Mouse (Mus musculus) lung, embryonic 16.5 days (tissue): ENCODE results near the gene Padi6. TPM values are rescaled to one million over a fixed set of nuclear protein-coding genes. Genes with fewer than 3 reads are reported as not detected.

Source experiments
- ATAC-seq: fragments of 200-750 bp; cut with Nextera tagmentation; 2 replicates; pipeline ENCODE4 v1.8.0; 2017; ENCODE audit warnings: low read depth, mild to moderate bottlenecking, moderate library complexity
- H3K27ac ChIP-seq: fragments of 300-500 bp; sonication (generic); 2 replicates; pipeline ENCODE4 v1.5.1; 2014; ENCODE audit warnings: mild to moderate bottlenecking, control low read depth, low read length
- H3K27me3 ChIP-seq: fragments of 300-500 bp; sonication (generic); 2 replicates; pipeline ENCODE4 v1.6.1; 2014; ENCODE audit warnings: low read depth, low read length, mixed read lengths; ENCODE audit not compliant: control insufficient read depth, insufficient read depth
- H3K36me3 ChIP-seq: fragments of 300-500 bp; sonication (generic); 2 replicates; pipeline ENCODE4 v1.6.1; 2014; ENCODE audit warnings: low read length; ENCODE audit not compliant: control insufficient read depth, insufficient read depth
- H3K4me1 ChIP-seq: fragments of 300-500 bp; sonication (generic); replicated peaks from 2 replicates; pipeline ENCODE4 v1.6.1; 2014; ENCODE audit warnings: low read length, mixed read lengths; ENCODE audit not compliant: control insufficient read depth, insufficient read depth
- H3K4me2 ChIP-seq: fragments of 300-500 bp; sonication (generic); 2 replicates; pipeline ENCODE4 v1.6.1; 2014; ENCODE audit warnings: low read depth, low read length, control low read depth
- H3K4me3 ChIP-seq: fragments of 300-500 bp; sonication (generic); 2 replicates; pipeline ENCODE4 v1.5.1; 2014; ENCODE audit warnings: mild to moderate bottlenecking, low read length, control low read depth
- H3K9ac ChIP-seq: fragments of 300-500 bp; sonication (generic); 2 replicates; pipeline ENCODE4 v1.6.1; 2014; ENCODE audit warnings: low read length, control low read depth
- H3K9me3 ChIP-seq: fragments of 300-500 bp; sonication (generic); 2 replicates; pipeline ENCODE4 v1.6.1; 2016; ENCODE audit warnings: low read length; ENCODE audit not compliant: control insufficient read depth
- WGBS: fragments of 180-500 bp; shearing (Covaris S2); extraction: QIAGEN DNeasy Blood & Tissue Kit; methylation state at CpG from one replicate; pipeline ENCODE4 v1.1.7; 2014; 5-methylcytosine and 5-hydroxymethylcytosine counted together
- polyA plus RNA-seq: library from polyadenylated mRNA; unstranded; fragments of >200 nt; fragmentation: Nextera tagmentation; extraction: Ambion mirVana; gene quantifications from 2 replicates; pipeline ENCODE4 v1.2.1, GENCODE M21; 2015

The Padi6 gene
- polyA plus RNA-seq, 1 experiment from 2014 or later, result not detected

DNA sequence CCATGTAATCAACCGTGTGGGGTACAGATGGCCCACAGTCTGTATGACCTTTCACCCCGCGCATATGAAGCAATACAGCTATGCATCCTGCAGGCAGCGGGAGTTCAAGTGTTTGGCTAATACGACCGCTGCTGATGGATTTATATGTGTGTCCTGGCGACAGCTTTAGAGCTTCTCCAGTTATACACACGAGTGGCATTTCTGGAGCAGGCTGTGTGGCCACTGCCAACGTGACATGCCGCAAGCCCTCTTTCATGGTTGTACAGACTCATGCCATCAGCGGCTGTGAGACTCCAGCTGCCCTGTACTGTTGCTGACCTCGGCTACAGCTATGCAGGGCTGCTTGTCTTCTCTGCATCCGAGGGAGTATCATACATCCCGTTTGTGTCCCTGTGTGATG, 38.1 kb upstream of the Padi6 start:
- peak; percentile 10; the same call in 1 of the 2 replicates for ATAC-seq
- Histone ChIP-seq H3K4me2 (no peak overlapping the region), H3K9ac (no peak overlapping the region), H3K27me3 (no peaks in the 10 kb centered on the region), H3K27ac (no peak overlapping the region), H3K4me3 (no peak overlapping the region), H3K4me1 (peaks cover 10% of the 10 kb centered on the region; the same call in 1 of the 2 replicates), H3K36me3 (no peaks in the 10 kb centered on the region), H3K9me3 (no peaks in the 10 kb centered on the region; the same call in 1 of the 2 replicates)
- WGBS, result 53% methylated on average over 14 of the region's 14 CpGs

DNA sequence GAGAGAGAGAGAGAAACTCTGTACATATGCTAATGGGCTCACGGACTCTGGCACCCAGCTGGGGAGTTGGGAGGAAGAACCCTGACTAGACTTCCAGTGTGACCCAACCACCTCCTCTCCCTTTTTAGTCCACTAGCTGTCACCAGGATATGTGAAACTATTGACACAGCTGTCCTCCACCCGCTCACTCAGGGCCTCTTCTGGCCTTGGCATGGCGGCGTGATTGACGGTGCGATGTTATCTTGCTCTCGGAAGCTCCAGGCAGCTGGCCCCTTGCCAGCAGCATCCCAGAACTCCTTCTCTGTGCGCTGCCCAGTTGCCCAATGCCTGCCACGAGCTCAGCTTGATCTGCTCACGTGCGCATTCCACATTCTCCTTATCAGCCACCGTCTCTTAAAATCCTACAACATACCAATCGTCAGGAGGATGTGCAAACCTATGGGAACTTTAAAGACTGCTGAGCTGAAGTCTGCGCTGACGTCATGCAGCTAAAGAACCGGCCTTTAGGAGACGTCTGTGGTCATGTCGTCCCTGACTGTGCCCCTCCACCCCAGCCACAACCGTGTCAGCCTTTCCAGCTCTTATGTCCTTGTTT, 37.5 kb upstream of the Padi6 start:
- 0 out of 2 replicates have a peak overlapping the region, but pooled peaks have one; percentile 2 for H3K4me2 ChIP-seq
- peak; percentile 67 for ATAC-seq
- peaks cover 10% of the 10 kb centered on the region; the same call in 1 of the 2 replicates for H3K4me1 ChIP-seq
- WGBS, result 10% methylated on average over 19 of the region's 19 CpGs
- no peaks in the 10 kb centered on the region for H3K27me3 ChIP-seq
- no peak overlapping the region for H3K4me3 ChIP-seq
- H3K9me3 ChIP-seq, result no peaks in the 10 kb centered on the region; the same call in 1 of the 2 replicates
- H3K36me3 ChIP-seq, result no peaks in the 10 kb centered on the region
- no peak overlapping the region for H3K27ac ChIP-seq
- no peak overlapping the region for H3K9ac ChIP-seq

DNA sequence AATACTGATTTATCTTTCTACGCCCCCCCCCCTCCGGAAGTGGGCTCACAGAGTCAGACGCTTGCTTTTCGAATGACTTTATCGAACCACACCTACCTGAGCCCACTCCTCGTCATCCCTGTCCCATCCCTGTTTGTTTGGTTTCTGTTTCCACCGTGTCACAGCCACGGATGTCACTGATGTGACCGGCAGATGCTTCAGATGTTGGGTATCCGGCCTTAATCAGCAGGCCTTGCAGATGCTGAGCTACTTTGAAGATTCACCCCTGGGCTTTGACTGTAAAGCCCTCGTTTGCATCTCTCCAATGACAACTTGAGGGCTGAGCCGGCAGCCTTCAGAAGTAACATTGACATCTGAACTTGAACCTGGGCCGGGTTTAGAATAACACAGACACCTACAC, 34.2 kb upstream of the Padi6 start:
- Histone ChIP-seq H3K27me3 (no peaks in the 10 kb centered on the region), H3K36me3 (no peaks in the 10 kb centered on the region), H3K4me1 (peaks cover 10% of the 10 kb centered on the region; the same call in 1 of the 2 replicates), H3K27ac (no peak overlapping the region), H3K4me2 (no peak overlapping the region), H3K9ac (no peak overlapping the region), H3K9me3 (no peaks in the 10 kb centered on the region), H3K4me3 (no peak overlapping the region)
- ATAC-seq, result no peak
- WGBS, result 62% methylated on average over 13 of the region's 13 CpGs

DNA sequence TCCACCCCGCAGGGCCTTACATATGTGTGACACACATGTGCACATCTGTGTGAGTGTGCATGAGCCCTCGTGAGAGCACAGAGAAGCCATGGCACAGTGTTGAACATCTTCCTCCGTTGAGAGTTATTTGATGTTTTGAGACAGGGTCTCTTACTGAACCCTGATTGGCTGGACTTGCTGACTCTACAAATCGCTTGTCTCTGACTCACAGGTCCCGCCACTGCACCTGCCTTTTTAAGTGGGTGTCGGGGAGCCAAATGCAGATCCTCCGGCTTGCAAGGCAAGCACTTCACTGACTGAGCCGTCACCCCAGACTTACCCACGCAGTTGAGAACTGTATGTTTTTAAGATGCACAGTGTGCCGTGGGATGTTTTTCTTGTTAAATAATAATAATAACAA, 33.4 kb upstream of the Padi6 start:
- H3K36me3 ChIP-seq, result no peaks in the 10 kb centered on the region
- H3K27me3 ChIP-seq, result no peaks in the 10 kb centered on the region
- 65% methylated on average over 10 of the region's 10 CpGs for WGBS
- ATAC-seq, result no peak
- H3K27ac ChIP-seq, result no peak overlapping the region
- no peak overlapping the region for H3K4me3 ChIP-seq
- no peaks in the 10 kb centered on the region for H3K9me3 ChIP-seq
- peaks cover 10% of the 10 kb centered on the region; the same call in 1 of the 2 replicates for H3K4me1 ChIP-seq
- no peak overlapping the region for H3K9ac ChIP-seq
- H3K4me2 ChIP-seq, result no peak overlapping the region

DNA sequence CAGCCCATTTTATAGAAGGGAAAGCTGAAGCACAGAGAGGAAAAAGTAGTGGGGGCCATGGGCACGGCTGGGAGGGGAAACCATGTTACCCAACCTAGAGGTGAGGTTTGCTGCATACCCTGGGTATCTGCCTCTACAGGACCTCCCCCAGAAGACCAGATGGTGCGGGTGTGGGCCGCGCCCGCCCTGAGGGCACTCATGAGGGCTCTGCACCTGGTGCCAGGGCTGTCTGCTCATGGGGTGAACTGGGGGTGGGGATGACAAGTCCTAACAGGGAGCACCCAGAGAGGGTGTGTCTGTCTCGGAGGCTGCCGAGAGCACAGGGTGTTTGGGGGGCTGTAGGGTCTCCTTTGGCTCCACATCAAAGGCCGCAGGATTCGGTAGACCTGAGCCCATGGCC, 32.5 kb upstream of the Padi6 start:
- peaks cover 2% of the 10 kb centered on the region; the same call in 1 of the 2 replicates for H3K4me1 ChIP-seq
- no peak overlapping the region for H3K27ac ChIP-seq
- H3K4me2 ChIP-seq, result no peak overlapping the region
- no peaks in the 10 kb centered on the region for H3K36me3 ChIP-seq
- H3K9me3 ChIP-seq, result no peaks in the 10 kb centered on the region
- no peak for ATAC-seq
- no peaks in the 10 kb centered on the region for H3K27me3 ChIP-seq
- no peak overlapping the region for H3K4me3 ChIP-seq
- 88% methylated on average over 9 of the region's 9 CpGs for WGBS
- H3K9ac ChIP-seq, result no peak overlapping the region

DNA sequence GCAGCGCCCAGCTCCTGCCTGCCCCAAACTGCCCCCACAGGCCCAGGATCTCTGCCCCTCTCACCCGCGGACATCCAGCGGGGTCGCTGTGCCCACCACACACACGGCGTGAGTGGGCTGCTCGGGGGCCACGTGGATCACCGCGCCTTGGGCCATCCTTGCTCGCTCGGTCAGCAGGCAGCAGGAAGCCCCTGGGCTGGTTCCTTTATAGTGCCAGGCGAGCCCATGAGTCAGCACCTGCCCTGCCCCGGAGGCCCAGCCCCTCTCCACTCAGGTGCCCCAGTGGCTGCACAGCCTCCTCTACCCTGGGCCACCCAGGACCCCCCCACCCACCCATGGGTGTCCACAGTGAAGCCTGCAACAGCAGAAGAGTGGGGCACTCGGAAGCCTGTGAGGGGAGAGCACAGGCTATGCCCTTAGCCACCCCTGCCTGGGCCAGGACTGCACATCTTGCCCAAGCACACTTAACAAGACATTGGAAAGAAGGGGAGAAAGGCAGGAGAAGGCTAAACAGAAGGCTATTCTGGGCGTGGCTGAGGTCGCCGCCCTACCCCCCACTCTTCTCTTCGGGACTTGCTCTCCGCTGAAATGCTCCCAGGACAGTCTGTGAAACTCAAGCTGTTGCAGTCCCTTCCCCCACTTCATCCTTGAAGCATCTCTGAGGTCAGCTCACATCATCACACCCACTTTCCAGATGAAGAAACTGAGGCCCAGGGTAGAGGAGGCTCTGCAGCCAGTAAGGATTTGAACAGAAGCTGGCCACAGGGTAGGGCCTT, 31.8 kb upstream of the Padi6 start, which contains the start of gene Padi4:
TSS of gene Padi4 (minus strand) at position 212 of the 776 bp plus-strand sequence.
- Histone ChIP-seq H3K27me3 (no peaks in the 10 kb centered on the region), H3K4me2 (no peak within 1 kb of the TSS), H3K4me1 (no peaks in the 10 kb centered on the region; the same call in 1 of the 2 replicates), H3K36me3 (no peaks in the 10 kb centered on the region), H3K27ac (no peak within 1 kb of the TSS), H3K9me3 (no peaks in the 10 kb centered on the region), H3K4me3 (no peak within 1 kb of the TSS), H3K9ac (no peak within 1 kb of the TSS)
- 81% methylated on average over 21 of the region's 21 CpGs for WGBS
- no peak for ATAC-seq

DNA sequence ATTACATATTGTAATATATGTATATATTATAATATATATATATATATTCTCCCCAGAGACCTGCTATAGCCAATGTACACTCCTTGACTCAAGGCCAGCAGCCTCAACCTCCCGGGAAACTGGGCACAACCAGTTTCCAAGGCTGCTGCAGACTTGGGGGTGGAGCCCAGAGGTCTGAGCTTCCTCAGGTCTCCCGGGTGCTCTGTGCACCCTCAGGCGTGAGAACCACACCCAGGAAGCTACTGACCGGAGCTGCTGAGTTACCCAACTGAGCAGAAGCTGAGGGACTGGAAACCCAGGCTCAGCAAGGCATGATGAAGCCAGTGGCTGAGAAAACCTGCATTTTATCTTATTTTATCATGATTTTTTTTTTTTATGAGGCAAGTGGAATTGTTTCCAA, 28.6 kb upstream of the Padi6 start:
- Histone ChIP-seq H3K9me3 (no peaks in the 10 kb centered on the region), H3K27me3 (no peaks in the 10 kb centered on the region), H3K4me2 (no peak overlapping the region), H3K27ac (no peak overlapping the region), H3K36me3 (no peaks in the 10 kb centered on the region), H3K4me1 (no peaks in the 10 kb centered on the region; the same call in 1 of the 2 replicates), H3K4me3 (no peak overlapping the region), H3K9ac (no peak overlapping the region)
- 25% methylated on average over 4 of the region's 4 CpGs for WGBS
- ATAC-seq, result peak; percentile 43; the same call in 1 of the 2 replicates

DNA sequence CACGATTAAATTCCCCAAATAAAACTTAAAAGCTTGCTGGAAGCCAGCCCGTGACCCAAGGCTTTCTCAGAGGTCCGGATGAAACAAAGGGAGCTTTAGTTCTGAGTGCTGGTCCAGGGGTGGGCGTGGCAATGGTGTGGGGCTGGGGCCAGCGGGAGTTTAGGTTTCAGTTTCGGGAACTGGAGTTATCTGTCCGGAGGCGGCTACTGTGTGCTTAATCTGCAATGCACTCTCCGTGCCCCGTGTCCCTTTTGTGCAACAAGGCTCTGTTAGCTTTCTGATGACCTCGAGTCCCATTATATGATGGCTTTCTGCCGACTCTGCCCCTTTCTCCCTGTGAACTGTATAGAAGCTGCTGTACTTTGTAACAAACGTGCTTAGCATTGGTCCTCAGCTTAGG, 28.0 kb upstream of the Padi6 start:
- ATAC-seq, result peak; percentile 67
- no peaks in the 10 kb centered on the region; the same call in 1 of the 2 replicates for H3K4me1 ChIP-seq
- 8% methylated on average over 13 of the region's 13 CpGs for WGBS
- H3K9ac ChIP-seq, result peak overlapping the region; percentile 48
- no peaks in the 10 kb centered on the region for H3K27me3 ChIP-seq
- H3K36me3 ChIP-seq, result no peaks in the 10 kb centered on the region
- peak overlapping the region; percentile 51 for H3K4me3 ChIP-seq
- peak overlapping the region; percentile 53 for H3K27ac ChIP-seq
- H3K9me3 ChIP-seq, result no peaks in the 10 kb centered on the region
- H3K4me2 ChIP-seq, result peak overlapping the region; percentile 63

DNA sequence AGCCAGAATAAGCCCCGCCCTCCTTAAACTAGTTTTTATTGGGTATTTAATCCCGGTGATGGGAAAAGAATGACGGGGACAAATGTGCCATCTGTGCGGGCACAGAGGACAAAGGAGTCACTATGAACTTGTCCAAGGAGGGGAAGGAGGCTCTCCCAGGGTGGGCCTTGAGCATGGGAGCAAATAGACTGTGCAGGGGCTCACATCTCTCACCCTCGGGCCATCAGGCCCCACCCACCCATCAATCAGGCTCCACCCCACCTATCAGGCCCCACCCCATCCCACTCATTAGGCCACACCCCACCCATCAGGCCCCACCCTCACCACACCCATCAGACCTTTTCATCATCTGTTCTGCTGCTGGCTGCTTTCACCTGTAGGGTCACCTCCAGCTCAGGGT, 26.5 kb upstream of the Padi6 start:
- no peaks in the 10 kb centered on the region; the same call in 1 of the 2 replicates for H3K4me1 ChIP-seq
- H3K27ac ChIP-seq, result no peak overlapping the region
- H3K36me3 ChIP-seq, result no peaks in the 10 kb centered on the region
- H3K4me3 ChIP-seq, result no peak overlapping the region
- WGBS, result 77% methylated on average over 5 of the region's 5 CpGs
- H3K27me3 ChIP-seq, result no peaks in the 10 kb centered on the region
- ATAC-seq, result no peak
- H3K4me2 ChIP-seq, result no peak overlapping the region
- H3K9me3 ChIP-seq, result no peaks in the 10 kb centered on the region
- H3K9ac ChIP-seq, result no peak overlapping the region
